Mouse (Mus musculus): ENCODE data around the gene Snapc3. TPM values are rescaled to one million over a fixed set of nuclear protein-coding genes. Genes with fewer than 3 reads are reported as not detected.
A peak's percentile ranks its signal among the peaks of the same experiment; 100 is the strongest.

Snapc3 gene
- polyA plus RNA-seq, 1 experiment from 2014 or later, result 7.8 TPM

DNA sequence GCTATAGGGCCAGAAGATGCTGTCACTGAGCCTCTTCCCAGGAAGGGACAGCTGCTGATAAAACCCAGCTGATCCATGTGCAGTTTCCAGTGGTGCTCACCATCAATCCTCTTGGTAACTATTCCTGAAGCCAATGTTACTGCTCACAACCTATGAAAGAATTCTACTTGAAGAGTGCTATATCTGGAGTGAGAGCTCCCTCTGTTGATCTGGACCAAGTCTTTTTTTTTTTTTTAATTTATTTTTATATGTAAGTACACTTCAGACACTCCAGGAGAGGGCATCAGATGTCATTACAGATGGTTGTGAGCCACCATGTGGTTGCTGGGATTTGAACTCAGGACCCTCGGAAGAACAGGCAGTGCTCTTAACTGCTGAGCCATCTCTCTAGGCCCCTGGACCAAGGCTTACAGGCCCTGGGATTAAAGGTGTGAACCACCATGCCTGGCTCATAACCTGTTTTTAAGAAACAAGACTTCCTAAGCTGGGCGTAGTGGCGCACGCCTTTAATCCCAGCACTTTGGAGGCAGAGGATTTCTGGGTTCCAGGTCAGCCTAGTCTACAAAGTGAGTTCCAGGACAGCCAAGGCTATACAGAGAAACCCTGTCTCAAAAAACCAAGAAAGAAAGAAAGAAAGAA, 7.5 kb upstream of the Snapc3 start:
- ATAC-seq (ENCODE audit: low read depth), result no peak
- H3K4me2 ChIP-seq (ENCODE audit: low read depth, low read length), result no peak overlapping the region
- H3K36me3 ChIP-seq (ENCODE audit: control insufficient read depth, insufficient read depth), result no peaks in the 10 kb centered on the region
- no peaks in the 10 kb centered on the region for H3K4me1 ChIP-seq (ENCODE audit: control insufficient read depth, low read depth, low read length)
- no peak overlapping the region for H3K4me3 ChIP-seq (ENCODE audit: low read depth, low read length)
- H3K27me3 ChIP-seq (ENCODE audit: control insufficient read depth, insufficient read depth, low read depth, low read length), result no peaks in the 10 kb centered on the region
- 84% methylated on average over 4 of the region's 4 CpGs for WGBS (ENCODE audit: insufficient replicate concordance)
- H3K9ac ChIP-seq (ENCODE audit: low read depth, low read length), result no peak overlapping the region
- peaks cover 5% of the 10 kb centered on the region for H3K9me3 ChIP-seq (replicated peaks; ENCODE audit: control insufficient read depth, low read length)
- H3K27ac ChIP-seq (ENCODE audit: low read length), result no peak overlapping the region

DNA sequence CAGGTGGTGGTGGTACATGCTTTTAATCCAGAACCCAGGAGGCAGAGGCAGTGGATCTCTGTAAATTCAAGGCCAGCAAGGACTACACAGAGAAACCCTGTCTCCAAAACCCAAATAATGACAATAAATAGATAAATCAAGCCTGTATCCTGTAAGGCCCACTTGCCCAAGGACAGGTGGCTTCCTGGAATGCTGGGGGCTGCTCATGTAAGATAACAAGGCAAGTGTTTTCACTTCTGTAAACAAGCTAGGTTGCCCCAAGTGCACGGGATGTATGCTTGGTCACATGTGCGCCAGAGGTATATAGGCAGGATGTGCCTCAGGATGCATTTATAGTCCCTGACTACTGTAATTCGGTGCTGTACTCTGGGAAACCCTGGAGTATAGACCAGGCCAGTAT, 5.5 kb upstream of the Snapc3 start:
- H3K9ac ChIP-seq (ENCODE audit: low read depth, low read length), result no peak overlapping the region
- peaks cover 5% of the 10 kb centered on the region for H3K9me3 ChIP-seq (replicated peaks; ENCODE audit: control insufficient read depth, low read length)
- no peak overlapping the region for H3K4me3 ChIP-seq (ENCODE audit: low read depth, low read length)
- no peaks in the 10 kb centered on the region for H3K27me3 ChIP-seq (ENCODE audit: control insufficient read depth, insufficient read depth, low read depth, low read length)
- H3K4me1 ChIP-seq (ENCODE audit: control insufficient read depth, low read depth, low read length), result peaks cover 3% of the 10 kb centered on the region; the same call in 1 of the 2 replicates
- no peaks in the 10 kb centered on the region for H3K36me3 ChIP-seq (ENCODE audit: control insufficient read depth, insufficient read depth)
- no peak overlapping the region for H3K4me2 ChIP-seq (ENCODE audit: low read depth, low read length)
- H3K27ac ChIP-seq (ENCODE audit: low read length), result no peak overlapping the region
- ATAC-seq (ENCODE audit: low read depth), result 0 out of 2 replicates have a peak, but pooled peaks have one; percentile 11
- whole genome bisulfite sequencing (ENCODE audit: insufficient replicate concordance), result 41% methylated on average over 3 of the region's 3 CpGs

DNA sequence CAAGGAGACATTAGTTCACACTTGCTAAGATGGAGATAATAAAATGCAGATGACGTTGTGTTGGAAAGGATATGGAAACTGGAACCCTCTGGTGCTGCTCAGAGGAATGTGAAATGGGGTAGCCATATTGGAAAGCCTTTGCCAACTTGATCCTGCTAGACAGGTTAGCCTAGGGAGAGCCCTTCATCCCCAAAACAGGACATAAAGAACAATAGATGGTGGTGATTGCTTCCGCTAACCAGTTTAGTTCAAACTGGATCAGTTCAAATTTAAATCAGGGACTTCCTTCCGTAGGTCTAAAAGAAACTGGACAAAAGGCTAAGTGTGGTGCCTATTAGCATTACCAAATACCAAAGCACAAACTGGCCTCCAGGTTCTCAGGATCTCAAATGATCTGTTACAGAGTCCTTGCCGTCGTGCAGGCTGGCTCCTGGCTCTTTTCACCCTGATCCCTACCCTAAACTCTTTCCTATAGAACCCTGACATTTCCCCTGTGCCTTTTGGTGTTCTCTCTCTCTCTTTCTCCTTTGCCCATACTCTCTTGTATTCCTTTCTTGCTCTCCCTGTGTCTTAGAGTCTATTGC, 3.2 kb upstream of the Snapc3 start:
- H3K27me3 ChIP-seq (ENCODE audit: control insufficient read depth, insufficient read depth, low read depth, low read length), result no peaks in the 10 kb centered on the region
- H3K4me3 ChIP-seq (ENCODE audit: low read depth, low read length), result no peak overlapping the region
- no peaks in the 10 kb centered on the region for H3K36me3 ChIP-seq (ENCODE audit: control insufficient read depth, insufficient read depth)
- no peaks in the 10 kb centered on the region for H3K9me3 ChIP-seq (replicated peaks; ENCODE audit: control insufficient read depth, low read length)
- peaks cover 11% of the 10 kb centered on the region for H3K4me1 ChIP-seq (ENCODE audit: control insufficient read depth, low read depth, low read length)
- H3K4me2 ChIP-seq (ENCODE audit: low read depth, low read length), result no peak overlapping the region
- H3K9ac ChIP-seq (ENCODE audit: low read depth, low read length), result no peak overlapping the region
- no peak for ATAC-seq (ENCODE audit: low read depth)
- WGBS (ENCODE audit: insufficient replicate concordance), result 75% methylated on average over 5 of the region's 5 CpGs
- H3K27ac ChIP-seq (ENCODE audit: low read length), result no peak overlapping the region

DNA sequence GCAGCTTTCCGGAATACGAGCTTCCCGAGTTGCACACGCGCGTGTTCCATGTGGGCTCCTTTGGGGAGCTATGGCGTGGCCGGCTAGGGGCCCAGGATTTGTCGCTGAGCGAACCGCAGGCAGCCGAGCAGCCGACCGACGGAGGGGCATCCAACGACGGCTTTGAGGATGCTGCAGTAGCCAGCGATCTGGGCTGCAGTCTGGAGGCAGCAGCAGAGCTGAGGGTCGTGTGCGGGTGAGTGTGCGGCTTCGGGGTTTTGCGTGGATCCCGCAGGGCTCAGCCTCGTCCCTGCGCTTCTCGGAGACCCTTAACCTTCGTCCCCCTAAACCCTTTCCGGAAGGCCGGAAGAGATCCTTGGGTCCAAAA, 279 bp downstream of the Snapc3 start:
- 0% methylated on average over 30 of the region's 30 CpGs for WGBS (ENCODE audit: insufficient replicate concordance)
- Histone ChIP-seq H3K27ac (ENCODE audit: low read length) (0 out of 2 replicates have a peak overlapping the region, but pooled peaks have one; percentile 6), H3K4me3 (ENCODE audit: low read depth, low read length) (peak overlapping the region; percentile 68), H3K9me3 (replicated peaks; ENCODE audit: control insufficient read depth, low read length) (no peaks in the 10 kb centered on the region), H3K27me3 (ENCODE audit: control insufficient read depth, insufficient read depth, low read depth, low read length) (no peaks in the 10 kb centered on the region), H3K4me2 (ENCODE audit: low read depth, low read length) (peak overlapping the region; percentile 73), H3K36me3 (ENCODE audit: control insufficient read depth, insufficient read depth) (no peaks in the 10 kb centered on the region), H3K9ac (ENCODE audit: low read depth, low read length) (peak overlapping the region; percentile 69), H3K4me1 (ENCODE audit: control insufficient read depth, low read depth, low read length) (peaks cover 11% of the 10 kb centered on the region)
- ATAC-seq (ENCODE audit: low read depth), result peak; percentile 39

DNA sequence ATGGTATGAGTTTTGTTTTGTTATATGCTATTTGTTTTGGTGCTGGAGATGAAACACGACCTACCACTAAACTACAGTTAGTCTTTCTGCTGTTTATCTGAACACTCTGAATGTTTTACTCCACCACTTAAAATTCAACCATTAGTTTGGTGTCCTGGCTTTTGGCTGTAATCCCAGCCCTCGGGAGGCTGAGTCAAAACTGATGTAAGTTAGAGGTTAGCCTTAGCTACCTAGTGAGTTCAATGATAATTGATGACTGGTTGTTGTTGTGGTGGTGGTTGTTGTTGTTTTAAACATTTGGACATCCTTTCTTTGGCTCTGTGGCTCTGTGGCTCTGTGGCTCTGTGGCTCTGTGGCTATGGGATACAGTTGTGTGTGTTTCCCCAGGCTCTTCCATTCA, 1.3 kb downstream of the Snapc3 start:
- Histone ChIP-seq H3K9me3 (replicated peaks; ENCODE audit: control insufficient read depth, low read length) (no peaks in the 10 kb centered on the region), H3K4me1 (ENCODE audit: control insufficient read depth, low read depth, low read length) (peaks cover 11% of the 10 kb centered on the region), H3K36me3 (ENCODE audit: control insufficient read depth, insufficient read depth) (0 out of 2 replicates have a peak, but pooled peaks cover 4% of the 10 kb centered on the region), H3K27ac (ENCODE audit: low read length) (no peak overlapping the region), H3K9ac (ENCODE audit: low read depth, low read length) (peak overlapping the region; percentile 69), H3K4me3 (ENCODE audit: low read depth, low read length) (peak overlapping the region; percentile 68), H3K27me3 (ENCODE audit: control insufficient read depth, insufficient read depth, low read depth, low read length) (no peaks in the 10 kb centered on the region), H3K4me2 (ENCODE audit: low read depth, low read length) (peak overlapping the region; percentile 73)
- 45% methylated on average over 2 of the region's 2 CpGs for WGBS (ENCODE audit: insufficient replicate concordance)
- ATAC-seq (ENCODE audit: low read depth), result no peak

DNA sequence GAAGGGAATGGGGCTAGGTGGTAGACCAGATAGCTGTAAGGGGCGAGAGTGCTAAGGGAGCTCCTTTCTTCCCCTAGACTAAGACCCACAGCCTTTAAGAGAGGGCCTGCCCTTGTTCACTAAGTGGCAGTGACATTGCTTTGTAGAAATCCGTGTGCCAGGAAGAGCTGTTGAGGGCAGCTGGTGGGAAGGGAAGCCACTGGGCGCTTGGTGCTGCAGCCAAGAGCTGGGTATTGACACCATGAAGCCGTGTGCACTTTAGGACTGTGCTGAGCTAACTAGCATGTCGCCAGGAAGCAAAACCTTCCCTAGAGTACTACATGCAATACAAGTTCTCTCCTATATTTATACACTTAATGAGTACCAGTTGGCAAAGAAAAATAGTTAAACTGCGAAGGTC, 6.1 kb downstream of the Snapc3 start:
- H3K4me2 ChIP-seq (ENCODE audit: low read depth, low read length), result no peak overlapping the region
- ATAC-seq (ENCODE audit: low read depth), result no peak
- H3K4me3 ChIP-seq (ENCODE audit: low read depth, low read length), result no peak overlapping the region
- no peak overlapping the region for H3K9ac ChIP-seq (ENCODE audit: low read depth, low read length)
- H3K9me3 ChIP-seq (replicated peaks; ENCODE audit: control insufficient read depth, low read length), result no peaks in the 10 kb centered on the region
- peaks cover 18% of the 10 kb centered on the region for H3K36me3 ChIP-seq (ENCODE audit: control insufficient read depth, insufficient read depth)
- H3K27ac ChIP-seq (ENCODE audit: low read length), result no peak overlapping the region
- H3K4me1 ChIP-seq (ENCODE audit: control insufficient read depth, low read depth, low read length), result peaks cover 4% of the 10 kb centered on the region
- WGBS (ENCODE audit: insufficient replicate concordance), result 80% methylated on average over 6 of the region's 6 CpGs
- no peaks in the 10 kb centered on the region for H3K27me3 ChIP-seq (ENCODE audit: control insufficient read depth, insufficient read depth, low read depth, low read length)

DNA sequence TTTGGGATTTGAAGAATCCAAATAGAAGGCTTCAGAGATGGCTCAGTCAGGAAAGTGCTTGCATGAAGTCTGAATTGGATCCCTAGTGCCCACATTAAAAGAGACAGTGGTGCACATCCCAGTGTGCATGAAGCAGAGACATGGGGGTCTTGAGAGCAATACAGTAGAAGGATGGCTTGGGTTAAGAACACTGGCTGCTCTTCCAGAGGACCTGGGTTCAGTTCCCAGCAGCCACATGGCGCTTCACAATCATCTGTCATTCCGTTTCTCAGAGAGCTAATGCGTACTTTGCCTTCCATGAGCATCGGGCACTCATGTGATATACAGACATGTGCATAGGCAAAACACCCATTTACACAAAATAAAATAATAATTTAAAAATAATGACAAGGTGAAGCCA, 7.6 kb downstream of the Snapc3 start:
- no peaks in the 10 kb centered on the region for H3K9me3 ChIP-seq (replicated peaks; ENCODE audit: control insufficient read depth, low read length)
- ATAC-seq (ENCODE audit: low read depth), result no peak
- H3K4me1 ChIP-seq (ENCODE audit: control insufficient read depth, low read depth, low read length), result no peaks in the 10 kb centered on the region
- no peak overlapping the region for H3K4me2 ChIP-seq (ENCODE audit: low read depth, low read length)
- 88% methylated on average over 4 of the region's 4 CpGs for WGBS (ENCODE audit: insufficient replicate concordance)
- no peaks in the 10 kb centered on the region for H3K27me3 ChIP-seq (ENCODE audit: control insufficient read depth, insufficient read depth, low read depth, low read length)
- H3K36me3 ChIP-seq (ENCODE audit: control insufficient read depth, insufficient read depth), result peaks cover 19% of the 10 kb centered on the region
- no peak overlapping the region for H3K9ac ChIP-seq (ENCODE audit: low read depth, low read length)
- H3K4me3 ChIP-seq (ENCODE audit: low read depth, low read length), result no peak overlapping the region
- no peak overlapping the region for H3K27ac ChIP-seq (ENCODE audit: low read length)

DNA sequence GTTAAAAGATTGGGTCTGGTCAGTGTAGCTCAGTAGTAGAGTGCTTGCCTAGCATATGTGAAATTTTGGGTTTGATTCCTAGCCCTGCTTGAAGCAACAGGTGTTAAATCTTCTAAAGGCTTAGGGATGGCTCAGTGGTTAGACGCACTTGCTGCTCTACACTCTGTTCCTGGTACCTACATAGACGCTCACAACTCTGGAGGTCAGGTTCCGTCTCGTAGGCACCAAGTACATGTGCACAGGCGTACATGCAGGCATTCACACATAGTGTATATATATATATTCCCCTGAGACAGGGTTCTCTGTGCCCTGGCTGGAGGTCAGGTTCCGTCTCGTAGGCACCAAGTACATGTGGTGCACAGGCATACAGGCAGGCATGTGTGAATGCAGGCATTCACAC, 9.6 kb downstream of the Snapc3 start:
- H3K4me2 ChIP-seq (ENCODE audit: low read depth, low read length), result no peak overlapping the region
- H3K9me3 ChIP-seq (replicated peaks; ENCODE audit: control insufficient read depth, low read length), result no peaks in the 10 kb centered on the region
- H3K27ac ChIP-seq (ENCODE audit: low read length), result no peak overlapping the region
- no peak for ATAC-seq (ENCODE audit: low read depth)
- 85% methylated on average over 7 of the region's 7 CpGs for WGBS (ENCODE audit: insufficient replicate concordance)
- peaks cover 19% of the 10 kb centered on the region for H3K36me3 ChIP-seq (ENCODE audit: control insufficient read depth, insufficient read depth)
- H3K27me3 ChIP-seq (ENCODE audit: control insufficient read depth, insufficient read depth, low read depth, low read length), result no peaks in the 10 kb centered on the region
- H3K4me1 ChIP-seq (ENCODE audit: control insufficient read depth, low read depth, low read length), result no peaks in the 10 kb centered on the region
- no peak overlapping the region for H3K9ac ChIP-seq (ENCODE audit: low read depth, low read length)
- no peak overlapping the region for H3K4me3 ChIP-seq (ENCODE audit: low read depth, low read length)

DNA sequence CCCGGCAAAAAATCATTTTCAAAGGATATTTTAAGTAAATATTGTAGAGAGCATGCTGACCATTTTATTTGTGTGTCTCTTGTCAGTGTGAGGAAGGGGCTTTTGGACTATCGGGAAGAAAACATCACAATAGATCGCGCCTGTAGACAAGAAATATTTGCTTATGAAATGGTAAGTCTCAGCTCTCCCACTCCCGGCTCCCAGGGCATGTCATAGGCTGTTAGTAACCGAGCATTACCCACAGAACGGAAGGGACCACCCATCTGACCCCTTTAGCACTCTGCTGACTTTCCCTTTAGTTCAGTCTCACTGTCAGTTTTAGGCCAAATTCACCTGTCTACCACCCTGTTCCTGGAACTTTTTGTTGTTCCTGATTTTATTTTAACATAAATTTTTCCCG, 10.2 kb downstream of the Snapc3 start:
- H3K9me3 ChIP-seq (replicated peaks; ENCODE audit: control insufficient read depth, low read length), result no peaks in the 10 kb centered on the region
- no peaks in the 10 kb centered on the region for H3K4me1 ChIP-seq (ENCODE audit: control insufficient read depth, low read depth, low read length)
- H3K27ac ChIP-seq (ENCODE audit: low read length), result no peak overlapping the region
- no peak overlapping the region for H3K4me2 ChIP-seq (ENCODE audit: low read depth, low read length)
- 87% methylated on average over 8 of the region's 8 CpGs for whole genome bisulfite sequencing (ENCODE audit: insufficient replicate concordance)
- no peak overlapping the region for H3K9ac ChIP-seq (ENCODE audit: low read depth, low read length)
- no peaks in the 10 kb centered on the region for H3K27me3 ChIP-seq (ENCODE audit: control insufficient read depth, insufficient read depth, low read depth, low read length)
- no peak overlapping the region for H3K4me3 ChIP-seq (ENCODE audit: low read depth, low read length)
- no peak for ATAC-seq (ENCODE audit: low read depth)
- peaks cover 20% of the 10 kb centered on the region for H3K36me3 ChIP-seq (ENCODE audit: control insufficient read depth, insufficient read depth)

All from liver, embryonic 16.5 days (tissue).